Mouse (Mus musculus): ENCODE measurements around the gene Gm10563.
"Not testable (repeated sequence)": the region's sequence is repeated elsewhere in the genome, so short reads cannot be mapped to it uniquely, and the experiment has no call there.

DNA sequence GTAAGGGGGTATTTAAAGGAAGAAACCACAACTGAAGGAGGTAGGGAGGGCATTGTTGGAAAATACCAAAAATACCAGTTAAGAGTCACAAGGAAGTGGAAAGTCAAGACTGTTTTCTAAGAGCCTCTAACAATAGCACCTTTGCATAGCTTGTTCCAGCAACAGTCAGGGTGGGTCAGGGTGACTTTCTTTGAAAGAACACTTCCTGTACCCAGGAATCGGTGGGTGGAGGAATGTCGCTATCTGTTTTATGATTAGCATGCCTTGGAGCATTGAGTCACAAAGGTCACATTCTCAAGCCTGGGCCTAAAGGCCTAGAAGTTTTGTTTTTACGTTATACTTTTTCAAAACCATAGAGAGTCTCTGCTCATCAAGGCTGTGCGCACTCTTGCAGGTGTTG lies 42.6 kb upstream of the Gm10563 start:
- TF ChIP-seq CTCF (IDR thresholded peaks at IDR 0.05; ENCODE audit: borderline replicate concordance, control insufficient read depth, extremely low read depth, insufficient read depth, low read length, poor library complexity); POLR2A (IDR thresholded peaks at IDR 0.05; ENCODE audit: control insufficient read depth, extremely low read depth, insufficient read depth, low read length, poor library complexity): not testable (repeated sequence)

Measured in thymus, adult 2 months (tissue).